Mouse (Mus musculus): ENCODE data around the gene Lix1l.

Lix1l gene

DNA sequence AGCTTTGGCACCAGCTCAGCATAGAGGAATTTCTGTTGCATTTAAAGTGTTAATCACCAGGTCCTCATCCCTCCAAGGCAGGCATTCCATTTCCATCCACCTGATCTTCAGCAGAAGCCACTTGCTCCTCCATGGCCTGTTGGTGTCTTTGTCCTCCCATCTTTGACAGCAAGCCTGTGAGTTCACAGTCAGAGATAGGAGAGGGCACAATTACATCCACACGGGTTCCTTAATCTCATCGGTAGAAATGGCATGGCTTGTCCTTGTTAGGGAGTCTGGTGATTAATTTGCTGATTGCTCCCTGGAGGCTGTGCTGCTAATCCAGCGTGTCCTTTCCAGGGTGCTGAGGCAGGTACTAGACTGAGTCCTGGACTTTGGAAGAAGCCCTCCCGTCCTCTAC, 72.6 kb downstream of the Lix1l start:
- DNase-seq (ENCODE audit: low spot score in 2 of 2) = no peak

DNA sequence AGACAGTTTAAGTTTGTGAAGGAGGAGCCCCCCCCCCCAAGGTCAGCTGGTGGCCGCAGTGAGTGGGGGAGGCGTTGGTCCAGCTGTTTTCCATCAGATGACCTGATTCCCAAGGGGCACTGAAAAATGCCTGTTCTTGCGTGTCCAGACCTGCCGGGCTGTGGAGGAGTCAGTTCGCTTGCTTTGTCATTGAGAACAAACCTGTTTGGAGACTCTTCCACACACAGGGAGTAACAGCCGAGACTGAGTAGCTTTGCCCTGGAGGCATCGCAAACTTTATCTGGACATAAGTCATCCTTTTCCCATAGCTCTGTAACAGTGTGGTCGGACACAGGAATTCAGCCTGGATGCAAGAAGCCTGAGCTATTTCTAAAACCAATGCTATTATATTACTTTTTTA, 73.5 kb downstream of the Lix1l start:
- no peak for DNase-seq (ENCODE audit: low spot score in 2 of 2)

- DNase-seq (ENCODE audit: low spot score in 2 of 2) = no peak
Measured at GRCm38 (mm10) chr3:96675171-96675570, 74.2 kb downstream of the Lix1l start.

DNA sequence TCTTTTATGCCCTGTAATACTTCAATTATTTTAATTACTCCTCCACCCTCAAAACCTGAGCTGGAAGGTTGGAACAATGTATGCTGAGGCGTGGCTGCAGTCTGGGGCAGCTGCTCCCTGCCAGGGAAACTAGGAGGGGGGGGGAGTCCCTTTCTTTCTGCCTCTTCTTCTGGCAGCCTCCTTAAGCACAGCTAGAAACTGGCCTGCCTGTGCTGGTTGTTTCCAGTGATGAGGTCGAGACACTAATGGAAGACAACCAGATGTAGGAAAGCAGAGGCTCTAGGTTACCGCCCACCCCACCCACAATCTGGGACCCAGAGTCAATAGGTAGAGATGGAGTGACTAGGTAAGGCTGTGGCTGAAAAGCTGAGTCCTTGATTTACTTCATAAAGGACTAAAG, 74.7 kb downstream of the Lix1l start:
- DNase-seq (ENCODE audit: low spot score in 2 of 2) = no peak

All from frontal cortex, postnatal 10 days (tissue).